In the genomic region with DNA sequence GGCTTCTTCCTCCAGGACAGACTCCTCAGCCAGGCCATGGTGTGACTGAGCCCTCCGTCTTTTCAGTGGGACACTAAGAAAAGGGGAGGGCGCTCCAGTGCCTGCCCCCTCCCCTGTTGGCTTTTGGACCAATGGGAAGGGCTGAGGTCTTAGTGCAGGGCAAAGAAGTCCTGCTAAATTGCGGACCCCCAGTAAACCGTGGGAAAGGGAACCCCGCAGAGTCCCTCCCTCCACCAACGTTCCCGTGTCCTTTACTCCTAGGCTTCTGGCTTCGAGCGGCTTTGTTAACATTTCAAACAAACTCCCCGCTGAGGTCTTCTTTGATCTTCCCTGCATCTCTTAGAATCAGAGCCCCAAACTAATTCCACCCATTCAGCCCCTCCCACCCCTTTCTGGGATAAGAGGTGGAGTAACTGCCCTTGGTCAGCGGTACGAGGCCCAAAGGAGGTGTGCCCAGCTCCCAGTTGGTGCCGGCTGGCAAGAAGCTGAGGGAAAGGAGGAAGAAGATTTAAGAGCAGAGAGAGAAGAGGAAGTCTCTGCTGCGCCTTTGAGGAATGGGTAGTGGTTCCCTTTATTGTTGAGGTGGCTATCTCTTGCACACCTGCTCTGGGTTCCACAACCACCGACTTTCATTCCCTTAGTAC, we compare ENCODE assay signal across 8 mouse cellular contexts. TPM values are rescaled to one million over a fixed set of nuclear protein-coding genes. Genes with fewer than 3 reads are reported as not detected.
DNase-seq lines count a peak whose midpoint lies in the region; ATAC-seq and TF ChIP-seq lines count a peak whose summit lies in the region.

No protein-coding gene starts in this region.

- ATAC-seq in intestine, embryonic 16.5 days, result peak; percentile 63

- peak overlapping the region; percentile 56 for H3K4me2 ChIP-seq in intestine, embryonic 16.5 days (ENCODE audit: low read depth, low read length)

- no peaks in the 10 kb centered on the region for H3K9me3 ChIP-seq in ES-E14 (ENCODE audit: control insufficient read depth, insufficient read depth, low read depth, low read length)
- no peaks in the 10 kb centered on the region for H3K9me3 ChIP-seq in intestine, embryonic 16.5 days (ENCODE audit: control insufficient read depth, low read length)

- H3K27me3 ChIP-seq in intestine, embryonic 16.5 days (replicated peaks; ENCODE audit: control insufficient read depth, insufficient read depth, low read length), result peaks cover 5% of the 10 kb centered on the region; the same call in 1 of the 2 replicates

- intact Hi-C loops in left cerebral cortex, postnatal 14 days (cut with DNase I), result no loop called here

- in situ Hi-C loops in ES-E14 (cut with MboI; ENCODE audit: low sequenced_read_pairs in 2 of 2, unreplicated experiment in 2 of 2), result no loop called here

- H3K4me1 ChIP-seq in ES-E14 (ENCODE audit: control insufficient read depth in 2 of 2, insufficient read depth in 2 of 2, low read length in 2 of 2, poor library complexity in 1 of 2), result peaks cover 9 to 33% of the 10 kb centered on the region in 2 experiments
- H3K4me1 ChIP-seq in brown adipose tissue, adult 24 weeks (ENCODE audit: control insufficient read depth, insufficient read depth, insufficient read length, low read length), result peaks cover 15% of the 10 kb centered on the region
- H3K4me1 ChIP-seq in intestine, embryonic 16.5 days (ENCODE audit: control insufficient read depth, insufficient read depth, low read length), result peaks cover 23% of the 10 kb centered on the region

- 7% methylated on average over 15 of the region's 15 CpGs for WGBS in intestine, embryonic 16.5 days

- H3K9ac ChIP-seq in ES-E14 (ENCODE audit: insufficient read depth, low read depth, low read length, poor library complexity, severe bottlenecking), result no peak overlapping the region
- H3K9ac ChIP-seq in intestine, embryonic 16.5 days (ENCODE audit: low read depth, low read length), result peak overlapping the region; percentile 70

- peak; percentile 92 for DNase-seq in ES-E14 (ENCODE audit: low read depth, low spot score)
- peak; percentile 49 for DNase-seq in lung, postnatal 36 days
- DNase-seq in yolk sac, embryonic 10.5 days (ENCODE audit: low spot score), result peak; percentile 78
- no peak for DNase-seq in left cerebral cortex, postnatal 14 days (ENCODE audit: low spot score in 2 of 2)
- DNase-seq in testis, postnatal 14 days (ENCODE audit: low spot score), result no peak
- DNase-seq in ovary, postnatal 36 days (ENCODE audit: low spot score), result no peak

- peak overlapping the region in 1 of 2 experiments; percentile 5; a peak in 2 of 4 replicates for H3K4me3 ChIP-seq in ES-E14 (ENCODE audit: insufficient read depth in 1 of 2, low read depth in 1 of 2, low read length in 2 of 2, poor library complexity in 1 of 2, severe bottlenecking in 1 of 2)
- H3K4me3 ChIP-seq in brown adipose tissue, adult 24 weeks (ENCODE audit: insufficient read depth, low read depth, low read length), result no peak overlapping the region
- peak overlapping the region; percentile 17; the same call in 1 of the 2 replicates for H3K4me3 ChIP-seq in intestine, embryonic 16.5 days (ENCODE audit: low read length)

- H3K36me3 ChIP-seq in ES-E14 (ENCODE audit: control insufficient read depth, insufficient read depth, low read length, poor library complexity, severe bottlenecking), result no peaks in the 10 kb centered on the region
- no peaks in the 10 kb centered on the region for H3K36me3 ChIP-seq in intestine, embryonic 16.5 days (ENCODE audit: control insufficient read depth, insufficient read depth, low read length)

- H3K27ac ChIP-seq in ES-E14 (ENCODE audit: insufficient read depth, low read depth, low read length, poor library complexity, severe bottlenecking), result no peak overlapping the region
- 0 out of 2 replicates have a peak overlapping the region, but pooled peaks have one; percentile 29 for H3K27ac ChIP-seq in brown adipose tissue, adult 24 weeks (replicated peaks; ENCODE audit: low read depth, low read length)
- peak overlapping the region; percentile 99 for H3K27ac ChIP-seq in intestine, embryonic 16.5 days (ENCODE audit: low read length)

TF ChIP-seq in ES-E14, 5 proteins besides CTCF, POLR2A, EP300 and RAD21:
- TF ChIP-seq CHD2 (IDR thresholded peaks at IDR 0.05; ENCODE audit: low read depth, low read length), result no peak
- TF ChIP-seq ZC3H11A (IDR thresholded peaks at IDR 0.05; ENCODE audit: borderline replicate concordance, low read depth, low read length), result no peak
- TF ChIP-seq HCFC1 (IDR thresholded peaks at IDR 0.05; ENCODE audit: borderline replicate concordance, insufficient read depth, low read length), result no peak
- TF ChIP-seq ZNF384 (IDR thresholded peaks at IDR 0.05; ENCODE audit: low read depth, low read length), result no peak
- TF ChIP-seq MAFK (IDR thresholded peaks at IDR 0.05; ENCODE audit: insufficient read depth, low read depth, low read length), result no peak
TF ChIP-seq in ES-E14: peak in this region for 0.

RNA-seq across cellular contexts. Expression of gene C77080, which starts 9.6 kb away (rescaled TPM):
- 14.4 and 22.5 TPM in 2 replicates for total RNA-seq in ES-E14 (2012; rRNA removed)
- 1.9 and 2.6 TPM in 2 replicates for polyA plus RNA-seq in brown adipose tissue, adult 24 weeks (2012; ENCODE audit: insufficient read depth, insufficient read length, missing spikeins)
- polyA plus RNA-seq in intestine, embryonic 16.5 days (2015; fragmentation: Nextera tagmentation; extraction: Ambion mirVana), result 6.5 and 7.5 TPM in 2 replicates
- 10 to 100 TPM; 17.9 to 21.1 TPM for total RNA-seq in left cerebral cortex, postnatal 14 days (2021)

RNA-seq across cellular contexts. Expression of gene Sync, which starts 35.8 kb away (rescaled TPM):
- 2.0 and 2.1 TPM in 2 replicates for total RNA-seq in ES-E14 (2012; rRNA removed)
- polyA plus RNA-seq in brown adipose tissue, adult 24 weeks (2012; ENCODE audit: insufficient read depth, insufficient read length, missing spikeins), result 0.75 and 1.3 TPM in 2 replicates
- polyA plus RNA-seq in intestine, embryonic 16.5 days (2015; fragmentation: Nextera tagmentation; extraction: Ambion mirVana), result 1.1 and 1.3 TPM in 2 replicates
- total RNA-seq in left cerebral cortex, postnatal 14 days (2021), result 1 to 10 TPM; 1.2 to 2.2 TPM

Comparison
In these comparisons a context has a peak if more than half of its experiments do, and no peak if none do; other contexts are left out.
1. DNase-seq: peak in ES-E14 (single experiment), lung, postnatal 36 days (single experiment) and yolk sac, embryonic 10.5 days (single experiment); none in left cerebral cortex, postnatal 14 days (0 of 2), testis, postnatal 14 days (single experiment) and ovary, postnatal 36 days (single experiment).